Mouse (Mus musculus): Measurements from ENCODE around the gene Muc5b. TPM values are rescaled to one million over a fixed set of nuclear protein-coding genes. Genes with fewer than 3 reads are reported as not detected.
A peak's percentile ranks its signal among the peaks of the same experiment; 100 is the strongest.

Muc5b gene
- polyA plus RNA-seq, 1 experiment = under 0.01 TPM

DNA sequence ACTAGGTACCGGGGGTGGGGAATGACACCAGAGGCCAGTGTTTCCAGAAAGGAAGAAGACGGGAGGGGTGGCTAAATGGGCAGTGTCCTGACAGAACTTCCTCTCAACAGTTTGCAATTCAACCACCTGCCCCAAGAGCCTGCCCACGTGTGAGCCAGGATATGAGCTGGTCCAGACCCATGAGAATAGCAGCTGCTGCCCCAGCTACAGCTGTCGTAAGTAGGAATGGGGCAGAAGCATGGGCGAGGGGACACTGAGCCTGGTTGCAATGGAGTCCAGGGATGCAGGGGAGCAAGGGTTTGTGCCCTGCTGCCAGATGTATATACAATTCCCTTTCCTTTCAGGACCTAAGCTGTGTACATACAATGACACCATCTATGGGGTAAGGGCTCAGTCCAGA is 30.8 kb downstream of the Muc5b start:
- no peak overlapping the region for H3K4me3 ChIP-seq (ENCODE audit: insufficient read depth, poor library complexity, severe bottlenecking)
- TF ChIP-seq USF1 (IDR thresholded peaks at IDR 0.05; ENCODE audit: low read depth) (no peak), FOSL1 (IDR thresholded peaks at IDR 0.05; ENCODE audit: insufficient read depth, low read length, poor library complexity, severe bottlenecking) (no peak), MAX (IDR thresholded peaks at IDR 0.05) (no peak), MYOG (IDR thresholded peaks at IDR 0.05; ENCODE audit: control insufficient read depth, extremely low read depth, insufficient read length) (no peak), MYOD1 (IDR thresholded peaks at IDR 0.05; ENCODE audit: control insufficient read depth, insufficient read length, low read depth) (no peak), CEBPB (IDR thresholded peaks at IDR 0.05; ENCODE audit: low read depth) (no peak), CTCF (IDR thresholded peaks at IDR 0.05; ENCODE audit: control insufficient read depth, insufficient read depth, insufficient read length) (no peak)
- no peaks in the 10 kb centered on the region for H3K79me3 ChIP-seq (ENCODE audit: low read depth)
- H3K36me3 ChIP-seq (ENCODE audit: control insufficient read depth, insufficient read depth) = no peaks in the 10 kb centered on the region
- no peak overlapping the region for H3ac ChIP-seq (ENCODE audit: control insufficient read depth, insufficient read length, low read depth)
- H3K27me3 ChIP-seq (ENCODE audit: control insufficient read depth, insufficient read depth, insufficient read length) = peaks cover 19% of the 10 kb centered on the region
- no peaks in the 10 kb centered on the region for H3K79me2 ChIP-seq (ENCODE audit: control insufficient read depth, insufficient read depth)

DNA sequence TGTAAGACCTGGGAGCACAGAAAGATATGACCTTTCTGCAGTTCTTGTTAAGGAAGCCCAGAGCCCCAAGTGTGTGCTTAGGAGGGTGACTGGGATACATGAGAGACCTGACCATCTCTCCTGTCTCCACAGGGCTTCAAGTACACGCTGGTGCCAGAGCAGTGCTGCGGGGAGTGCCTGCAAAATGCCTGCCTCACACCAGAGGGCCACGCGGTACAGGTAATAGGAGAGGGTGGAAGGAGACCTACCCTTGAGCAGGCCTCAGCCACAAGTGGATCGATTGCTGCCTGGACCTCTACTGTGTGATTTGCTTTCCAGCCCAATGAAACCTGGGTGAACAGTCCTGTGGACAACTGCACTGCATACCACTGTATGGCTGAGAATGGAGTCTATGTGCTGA is 31.7 kb downstream of the Muc5b start:
- H3ac ChIP-seq (ENCODE audit: control insufficient read depth, insufficient read length, low read depth) = no peak overlapping the region
- H3K79me2 ChIP-seq (ENCODE audit: control insufficient read depth, insufficient read depth) = no peaks in the 10 kb centered on the region
- no peaks in the 10 kb centered on the region for H3K79me3 ChIP-seq (ENCODE audit: low read depth)
- TF ChIP-seq USF1 (IDR thresholded peaks at IDR 0.05; ENCODE audit: low read depth) (no peak), CEBPB (IDR thresholded peaks at IDR 0.05; ENCODE audit: low read depth) (no peak), MYOG (IDR thresholded peaks at IDR 0.05; ENCODE audit: control insufficient read depth, extremely low read depth, insufficient read length) (no peak)
- H3K4me3 ChIP-seq (ENCODE audit: insufficient read depth, poor library complexity, severe bottlenecking) = no peak overlapping the region
- H3K36me3 ChIP-seq (ENCODE audit: control insufficient read depth, insufficient read depth) = no peaks in the 10 kb centered on the region
- H3K27me3 ChIP-seq (ENCODE audit: control insufficient read depth, insufficient read depth, insufficient read length) = peaks cover 11% of the 10 kb centered on the region

DNA sequence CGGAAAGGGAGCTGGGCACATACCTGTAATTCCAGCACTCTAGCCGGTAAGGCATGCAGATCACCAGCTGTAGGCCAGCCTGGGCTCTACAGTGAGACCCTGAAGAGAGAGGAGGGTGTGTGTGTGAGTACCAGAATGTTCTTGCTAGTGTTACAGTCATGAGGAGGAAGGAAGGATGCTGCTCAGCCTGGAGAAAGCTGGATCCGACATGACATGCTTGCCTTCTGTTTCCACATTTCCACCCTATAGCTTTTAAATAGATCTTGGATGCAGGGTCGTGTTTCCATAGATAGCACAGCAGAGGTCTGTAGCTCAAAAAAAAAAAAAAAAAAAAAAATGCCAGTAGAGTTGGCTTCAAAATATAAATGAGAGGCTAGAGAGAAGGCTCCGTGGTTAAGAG is 36.0 kb downstream of the Muc5b start:
- Histone ChIP-seq H3K4me3 (ENCODE audit: insufficient read depth, poor library complexity, severe bottlenecking) (no peak overlapping the region), H3K79me3 (ENCODE audit: low read depth) (no peaks in the 10 kb centered on the region), H3ac (ENCODE audit: control insufficient read depth, insufficient read length, low read depth) (no peak overlapping the region), H3K27me3 (ENCODE audit: control insufficient read depth, insufficient read depth, insufficient read length) (no peaks in the 10 kb centered on the region), H3K36me3 (ENCODE audit: control insufficient read depth, insufficient read depth) (no peaks in the 10 kb centered on the region), H3K79me2 (ENCODE audit: control insufficient read depth, insufficient read depth) (no peaks in the 10 kb centered on the region)
- TF ChIP-seq CTCF (IDR thresholded peaks at IDR 0.05; ENCODE audit: control insufficient read depth, insufficient read depth, insufficient read length) (no peak), MAX (IDR thresholded peaks at IDR 0.05) (no peak), MYOG (IDR thresholded peaks at IDR 0.05; ENCODE audit: control insufficient read depth, extremely low read depth, insufficient read length) (no peak), CEBPB (IDR thresholded peaks at IDR 0.05; ENCODE audit: low read depth) (no peak), USF1 (IDR thresholded peaks at IDR 0.05; ENCODE audit: low read depth) (no peak), MYOD1 (IDR thresholded peaks at IDR 0.05; ENCODE audit: control insufficient read depth, insufficient read length, low read depth) (no peak), FOSL1 (IDR thresholded peaks at IDR 0.05; ENCODE audit: insufficient read depth, low read length, poor library complexity, severe bottlenecking) (no peak)

DNA sequence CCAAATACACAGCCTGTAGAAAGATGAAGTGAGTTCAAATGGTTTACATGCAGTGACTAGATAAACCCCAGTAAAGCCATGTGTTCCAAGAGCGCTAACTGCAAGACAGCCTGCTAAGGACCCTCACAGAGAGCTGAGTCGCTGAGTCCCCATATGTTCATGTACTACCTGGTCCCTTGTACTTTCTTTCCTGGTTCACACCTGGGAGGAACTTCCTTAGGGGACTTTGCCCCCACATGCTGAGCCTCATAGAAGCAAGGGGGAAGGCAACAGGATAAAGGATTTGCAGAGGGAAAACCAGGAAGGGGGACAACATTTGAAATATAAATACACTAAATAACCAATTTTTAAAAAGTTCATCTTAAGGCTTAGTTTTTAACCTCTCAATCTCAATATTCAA is 39.9 kb downstream of the Muc5b start:
- Histone ChIP-seq H3K36me3 (ENCODE audit: control insufficient read depth, insufficient read depth) (peaks cover 8% of the 10 kb centered on the region), H3K79me2 (ENCODE audit: control insufficient read depth, insufficient read depth) (no peaks in the 10 kb centered on the region), H3ac (ENCODE audit: control insufficient read depth, insufficient read length, low read depth) (no peak overlapping the region), H3K27me3 (ENCODE audit: control insufficient read depth, insufficient read depth, insufficient read length) (no peaks in the 10 kb centered on the region), H3K4me3 (ENCODE audit: insufficient read depth, poor library complexity, severe bottlenecking) (no peak overlapping the region), H3K79me3 (ENCODE audit: low read depth) (no peaks in the 10 kb centered on the region)
- TF ChIP-seq CTCF (IDR thresholded peaks at IDR 0.05; ENCODE audit: control insufficient read depth, insufficient read depth, insufficient read length) (no peak), MYOD1 (IDR thresholded peaks at IDR 0.05; ENCODE audit: control insufficient read depth, insufficient read length, low read depth) (no peak), MYOG (IDR thresholded peaks at IDR 0.05; ENCODE audit: control insufficient read depth, extremely low read depth, insufficient read length) (no peak), USF1 (IDR thresholded peaks at IDR 0.05; ENCODE audit: low read depth) (no peak), FOSL1 (IDR thresholded peaks at IDR 0.05; ENCODE audit: insufficient read depth, low read length, poor library complexity, severe bottlenecking) (no peak), MAX (IDR thresholded peaks at IDR 0.05) (no peak), CEBPB (IDR thresholded peaks at IDR 0.05; ENCODE audit: low read depth) (no peak)

DNA sequence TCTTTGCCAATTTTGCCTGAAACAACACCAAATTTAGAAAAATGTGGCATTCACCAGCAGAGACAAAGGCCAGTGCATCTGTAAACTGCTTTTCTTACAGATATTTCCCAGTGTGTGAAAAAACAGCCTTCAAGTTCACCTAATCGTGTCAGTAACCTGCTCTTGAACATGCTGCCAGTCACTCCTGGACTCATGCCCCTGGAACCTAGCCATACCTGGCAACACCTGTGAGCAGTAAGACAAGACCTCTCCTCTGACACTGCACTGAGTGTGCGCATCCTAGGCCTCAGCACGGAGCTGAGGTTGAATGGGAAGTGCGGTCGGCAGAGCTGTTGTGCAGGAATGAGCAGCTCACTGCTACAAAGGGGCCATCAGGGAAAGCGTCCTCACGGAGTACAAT is 53.3 kb downstream of the Muc5b start:
- TF ChIP-seq USF1 (IDR thresholded peaks at IDR 0.05; ENCODE audit: low read depth) (no peak), MYOG (IDR thresholded peaks at IDR 0.05; ENCODE audit: control insufficient read depth, extremely low read depth, insufficient read length) (no peak), MYOD1 (IDR thresholded peaks at IDR 0.05; ENCODE audit: control insufficient read depth, insufficient read length, low read depth) (no peak), CEBPB (IDR thresholded peaks at IDR 0.05; ENCODE audit: low read depth) (no peak), MAX (IDR thresholded peaks at IDR 0.05) (no peak), CTCF (IDR thresholded peaks at IDR 0.05; ENCODE audit: control insufficient read depth, insufficient read depth, insufficient read length) (no peak), FOSL1 (IDR thresholded peaks at IDR 0.05; ENCODE audit: insufficient read depth, low read length, poor library complexity, severe bottlenecking) (no peak)
- Histone ChIP-seq H3K4me3 (ENCODE audit: insufficient read depth, poor library complexity, severe bottlenecking) (no peak overlapping the region), H3K27me3 (ENCODE audit: control insufficient read depth, insufficient read depth, insufficient read length) (no peaks in the 10 kb centered on the region), H3K36me3 (ENCODE audit: control insufficient read depth, insufficient read depth) (peaks cover 44% of the 10 kb centered on the region), H3K79me3 (ENCODE audit: low read depth) (peaks cover 9% of the 10 kb centered on the region), H3ac (ENCODE audit: control insufficient read depth, insufficient read length, low read depth) (no peak overlapping the region), H3K79me2 (ENCODE audit: control insufficient read depth, insufficient read depth) (peaks cover 30% of the 10 kb centered on the region)

DNA sequence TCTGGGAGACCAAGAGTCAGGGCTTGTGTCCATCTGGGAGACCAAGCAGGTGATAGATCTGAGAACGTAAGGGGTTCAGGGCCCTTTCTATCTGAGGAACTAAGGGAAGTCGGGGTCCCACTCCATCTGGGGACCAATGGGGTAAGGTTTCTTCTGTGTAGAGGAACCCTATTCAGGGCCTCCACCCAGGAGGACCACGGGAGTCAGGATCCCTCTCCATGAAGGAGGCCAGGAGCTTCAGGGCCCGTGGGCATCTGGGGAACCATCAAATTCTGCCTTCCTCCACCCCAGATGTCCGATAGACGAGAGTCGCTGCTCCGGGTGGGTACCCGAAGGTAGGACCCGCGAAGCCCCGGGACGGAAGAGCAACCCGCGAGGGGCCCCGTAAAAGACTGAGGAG is 63.0 kb downstream of the Muc5b start:
- H3K36me3 ChIP-seq (ENCODE audit: control insufficient read depth, insufficient read depth) = no peaks in the 10 kb centered on the region
- TF ChIP-seq MYOG (IDR thresholded peaks at IDR 0.05; ENCODE audit: control insufficient read depth, extremely low read depth, insufficient read length) (no peak), CEBPB (IDR thresholded peaks at IDR 0.05; ENCODE audit: low read depth) (no peak), CTCF (IDR thresholded peaks at IDR 0.05; ENCODE audit: control insufficient read depth, insufficient read depth, insufficient read length) (no peak), USF1 (IDR thresholded peaks at IDR 0.05; ENCODE audit: low read depth) (no peak), MYOD1 (IDR thresholded peaks at IDR 0.05; ENCODE audit: control insufficient read depth, insufficient read length, low read depth) (no peak), MAX (IDR thresholded peaks at IDR 0.05) (no peak), FOSL1 (IDR thresholded peaks at IDR 0.05; ENCODE audit: insufficient read depth, low read length, poor library complexity, severe bottlenecking) (no peak)
- H3K79me3 ChIP-seq (ENCODE audit: low read depth) = peaks cover 31% of the 10 kb centered on the region
- peak overlapping the region; percentile 91 for H3ac ChIP-seq (ENCODE audit: control insufficient read depth, insufficient read length, low read depth)
- H3K27me3 ChIP-seq (ENCODE audit: control insufficient read depth, insufficient read depth, insufficient read length) = peaks cover 13% of the 10 kb centered on the region
- H3K4me3 ChIP-seq (ENCODE audit: insufficient read depth, poor library complexity, severe bottlenecking) = peak overlapping the region; percentile 71
- peaks cover 53% of the 10 kb centered on the region for H3K79me2 ChIP-seq (ENCODE audit: control insufficient read depth, insufficient read depth)
